Mouse (Mus musculus): ENCODE data around the gene S100b. TPM values are rescaled to one million over a fixed set of nuclear protein-coding genes. Genes with fewer than 3 reads are reported as not detected.

Gene S100b
- polyA plus RNA-seq, 1 experiment from 2014 or later = not detected

- Histone ChIP-seq H3K9me3 (replicated peaks) (no peaks in the 10 kb centered on the region), H3K4me2 (no peak overlapping the region), H3K9ac (no peak overlapping the region), H3K4me3 (replicated peaks) (no peak overlapping the region), H3K27ac (no peak overlapping the region), H3K4me1 (replicated peaks) (no peaks in the 10 kb centered on the region; the same call in 1 of the 2 replicates), H3K27me3 (no peaks in the 10 kb centered on the region), H3K36me3 (no peaks in the 10 kb centered on the region)
- ATAC-seq (ENCODE audit: low read depth) = no peak
- WGBS (ENCODE audit: insufficient replicate concordance) = 58% methylated on average over 11 of the region's 11 CpGs
- no peak for DNase-seq
Measured at GRCm38 (mm10) chr10:76260358-76261059, 6.9 kb downstream of the S100b start.

DNA sequence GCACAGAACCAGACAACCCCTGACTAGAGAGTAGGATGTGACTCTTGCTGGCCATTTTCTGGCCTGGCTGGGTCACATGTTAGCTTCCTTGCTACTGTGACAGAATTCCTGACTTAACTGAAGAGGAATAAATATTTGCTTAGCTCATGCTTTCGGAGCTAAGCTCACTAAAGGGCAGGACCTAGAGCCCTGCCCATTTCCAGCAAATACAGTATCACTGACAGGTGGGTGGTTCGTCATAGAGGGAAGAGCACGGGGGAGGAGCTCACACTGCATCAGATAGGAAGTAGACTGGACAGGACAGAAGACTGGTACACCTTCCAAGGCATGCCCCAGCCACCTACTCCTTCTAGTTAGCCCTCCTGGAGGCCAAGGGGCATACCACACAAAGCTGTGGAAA, 7.8 kb downstream of the S100b start:
- WGBS (ENCODE audit: insufficient replicate concordance) = 53% methylated on average over 3 of the region's 3 CpGs
- peak; percentile 81 for ATAC-seq (ENCODE audit: low read depth)
- H3K27ac ChIP-seq = no peak overlapping the region

DNA sequence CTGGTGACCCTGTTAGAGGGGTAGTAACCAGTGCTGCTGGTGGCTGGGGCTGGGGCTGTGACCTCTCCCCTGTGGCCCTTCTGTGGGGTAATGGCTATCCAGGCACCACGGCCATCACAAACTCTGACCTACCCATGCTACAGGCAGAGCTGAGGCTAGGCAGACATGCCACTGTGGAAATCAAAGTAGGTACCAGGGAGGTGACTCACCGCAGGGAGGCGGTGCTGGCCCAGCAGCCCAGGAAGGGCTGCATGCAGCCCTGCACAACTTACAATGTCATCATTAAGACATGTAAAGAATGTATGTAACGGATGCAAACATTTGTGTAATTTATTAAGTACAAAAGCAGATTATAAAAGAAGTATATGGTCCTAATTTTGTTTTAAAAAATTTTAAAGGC, 8.8 kb downstream of the S100b start:
- Histone ChIP-seq H3K4me2 (no peak overlapping the region), H3K27ac (no peak overlapping the region), H3K9me3 (replicated peaks) (no peaks in the 10 kb centered on the region), H3K4me1 (replicated peaks) (no peaks in the 10 kb centered on the region; the same call in 1 of the 2 replicates), H3K9ac (no peak overlapping the region), H3K36me3 (no peaks in the 10 kb centered on the region), H3K4me3 (replicated peaks) (no peak overlapping the region), H3K27me3 (no peaks in the 10 kb centered on the region)
- ATAC-seq (ENCODE audit: low read depth) = no peak
- no peak for DNase-seq
- WGBS (ENCODE audit: insufficient replicate concordance) = 66% methylated on average over 4 of the region's 4 CpGs

More for the DNA sequence above, 7.8 kb downstream of the S100b start:
- Histone ChIP-seq H3K36me3 (no peaks in the 10 kb centered on the region), H3K9me3 (replicated peaks) (no peaks in the 10 kb centered on the region), H3K4me2 (no peak overlapping the region), H3K4me3 (replicated peaks) (no peak overlapping the region), H3K9ac (no peak overlapping the region), H3K27me3 (no peaks in the 10 kb centered on the region), H3K4me1 (replicated peaks) (no peaks in the 10 kb centered on the region; the same call in 1 of the 2 replicates)
- DNase-seq = no peak

DNA sequence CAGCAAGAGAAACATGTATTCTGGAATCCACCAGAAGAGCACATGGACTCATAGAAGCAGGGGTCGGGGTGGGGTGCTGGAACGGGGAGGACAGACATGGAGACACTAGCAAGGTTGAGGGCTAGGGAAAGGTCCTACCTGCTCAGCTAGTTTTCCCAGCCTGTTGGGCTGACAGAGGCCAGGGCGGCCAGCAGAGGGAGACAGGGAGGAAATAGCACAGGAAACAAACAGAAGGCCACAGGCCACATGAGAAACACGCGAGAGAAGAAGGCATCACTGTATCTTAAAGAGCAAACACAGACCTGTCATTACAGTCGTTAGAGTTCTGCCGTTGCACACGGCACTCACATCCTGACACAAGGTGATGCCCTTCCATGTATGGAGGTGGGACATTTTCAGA, 17.6 kb downstream of the S100b start:
- 39% methylated on average over 8 of the region's 8 CpGs for WGBS (ENCODE audit: insufficient replicate concordance)
- H3K9ac ChIP-seq = no peak overlapping the region
- H3K4me2 ChIP-seq = no peak overlapping the region
- H3K4me3 ChIP-seq (replicated peaks) = no peak overlapping the region
- no peak for DNase-seq
- no peaks in the 10 kb centered on the region for H3K27me3 ChIP-seq
- H3K4me1 ChIP-seq (replicated peaks) = no peaks in the 10 kb centered on the region
- no peak overlapping the region for H3K27ac ChIP-seq
- no peaks in the 10 kb centered on the region for H3K9me3 ChIP-seq (replicated peaks)
- peaks cover 9% of the 10 kb centered on the region; the same call in 1 of the 2 replicates for H3K36me3 ChIP-seq
- no peak for ATAC-seq (ENCODE audit: low read depth)

- no peaks in the 10 kb centered on the region for H3K27me3 ChIP-seq
- no peak overlapping the region for H3K4me3 ChIP-seq (replicated peaks)
- no peak overlapping the region; the same call in 1 of the 2 replicates for H3K27ac ChIP-seq
- H3K36me3 ChIP-seq = peaks cover 4% of the 10 kb centered on the region; the same call in 1 of the 2 replicates
- no peaks in the 10 kb centered on the region for H3K4me1 ChIP-seq (replicated peaks)
- no peaks in the 10 kb centered on the region for H3K9me3 ChIP-seq (replicated peaks)
- DNase-seq = no peak
- WGBS (ENCODE audit: insufficient replicate concordance) = 78% methylated on average over 10 of the region's 10 CpGs
- no peak overlapping the region for H3K9ac ChIP-seq
- ATAC-seq (ENCODE audit: low read depth) = no peak
- H3K4me2 ChIP-seq = no peak overlapping the region
Measured at GRCm38 (mm10) chr10:76275256-76275655, 21.6 kb downstream of the S100b start.

- no peaks in the 10 kb centered on the region for H3K9me3 ChIP-seq (replicated peaks)
- H3K27ac ChIP-seq = no peak overlapping the region
- no peaks in the 10 kb centered on the region for H3K4me1 ChIP-seq (replicated peaks)
- H3K36me3 ChIP-seq = no peaks in the 10 kb centered on the region
- 59% methylated on average over 5 of the region's 5 CpGs for WGBS (ENCODE audit: insufficient replicate concordance)
- no peak overlapping the region for H3K4me2 ChIP-seq
- H3K4me3 ChIP-seq (replicated peaks) = no peak overlapping the region
- ATAC-seq (ENCODE audit: low read depth) (no peak), DNase-seq (no peak)
- no peak overlapping the region for H3K9ac ChIP-seq
- no peaks in the 10 kb centered on the region for H3K27me3 ChIP-seq
Measured at GRCm38 (mm10) chr10:76278541-76279097, 25.0 kb downstream of the S100b start.

DNA sequence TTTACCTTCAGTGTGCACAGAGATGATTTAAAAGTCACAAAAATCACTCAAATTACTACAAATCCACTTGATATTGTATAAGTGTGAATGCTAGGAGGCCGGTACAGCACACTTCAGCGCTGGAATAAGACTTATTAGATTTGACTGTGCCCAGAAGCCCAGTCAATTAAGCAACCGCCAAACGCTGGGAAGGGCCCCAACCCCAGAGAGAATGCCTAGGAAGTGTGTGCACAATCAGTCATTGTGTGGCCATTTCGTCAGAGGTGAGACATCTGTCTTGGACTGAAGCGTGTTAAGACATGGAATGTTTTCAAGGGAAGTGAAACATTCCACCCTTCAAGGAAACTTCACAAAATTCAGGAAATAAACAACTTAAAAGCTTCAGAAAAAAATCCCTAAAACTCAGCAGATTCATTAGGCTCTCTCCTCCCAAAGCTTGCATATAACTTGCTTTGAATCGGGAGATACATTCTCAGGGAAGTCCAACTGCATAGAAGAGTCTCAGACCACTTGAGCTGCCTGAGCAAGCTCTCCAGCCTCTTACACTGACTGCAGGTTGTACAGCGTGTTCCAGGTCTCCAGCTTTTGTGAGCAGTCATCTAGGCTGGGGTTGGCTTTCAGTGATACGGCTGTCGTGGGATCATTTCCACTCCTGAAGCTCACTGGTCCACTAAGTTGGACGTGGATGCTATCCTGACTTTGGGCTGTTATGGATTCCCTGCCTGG, 34.8 kb downstream of the S100b start:
- ATAC-seq (ENCODE audit: low read depth) = no peak
- Histone ChIP-seq H3K27ac (no peak overlapping the region), H3K9me3 (replicated peaks) (no peaks in the 10 kb centered on the region), H3K27me3 (no peaks in the 10 kb centered on the region), H3K4me1 (replicated peaks) (no peaks in the 10 kb centered on the region), H3K4me3 (replicated peaks) (no peak overlapping the region), H3K4me2 (no peak overlapping the region), H3K9ac (no peak overlapping the region), H3K36me3 (peaks cover 3% of the 10 kb centered on the region; the same call in 1 of the 2 replicates)
- no peak for DNase-seq
- 71% methylated on average over 11 of the region's 11 CpGs for WGBS (ENCODE audit: insufficient replicate concordance)

GRCm38 (mm10) chr10:76289052-76289451, 35.4 kb downstream of the S100b start:
- no peak for DNase-seq
- 68% methylated on average over 5 of the region's 5 CpGs for WGBS (ENCODE audit: insufficient replicate concordance)
- Histone ChIP-seq H3K36me3 (peaks cover 3% of the 10 kb centered on the region; the same call in 1 of the 2 replicates), H3K4me1 (replicated peaks) (no peaks in the 10 kb centered on the region), H3K4me3 (replicated peaks) (no peak overlapping the region), H3K9ac (no peak overlapping the region), H3K27ac (no peak overlapping the region), H3K4me2 (no peak overlapping the region), H3K9me3 (replicated peaks) (no peaks in the 10 kb centered on the region), H3K27me3 (no peaks in the 10 kb centered on the region)
- ATAC-seq (ENCODE audit: low read depth) = no peak

DNA sequence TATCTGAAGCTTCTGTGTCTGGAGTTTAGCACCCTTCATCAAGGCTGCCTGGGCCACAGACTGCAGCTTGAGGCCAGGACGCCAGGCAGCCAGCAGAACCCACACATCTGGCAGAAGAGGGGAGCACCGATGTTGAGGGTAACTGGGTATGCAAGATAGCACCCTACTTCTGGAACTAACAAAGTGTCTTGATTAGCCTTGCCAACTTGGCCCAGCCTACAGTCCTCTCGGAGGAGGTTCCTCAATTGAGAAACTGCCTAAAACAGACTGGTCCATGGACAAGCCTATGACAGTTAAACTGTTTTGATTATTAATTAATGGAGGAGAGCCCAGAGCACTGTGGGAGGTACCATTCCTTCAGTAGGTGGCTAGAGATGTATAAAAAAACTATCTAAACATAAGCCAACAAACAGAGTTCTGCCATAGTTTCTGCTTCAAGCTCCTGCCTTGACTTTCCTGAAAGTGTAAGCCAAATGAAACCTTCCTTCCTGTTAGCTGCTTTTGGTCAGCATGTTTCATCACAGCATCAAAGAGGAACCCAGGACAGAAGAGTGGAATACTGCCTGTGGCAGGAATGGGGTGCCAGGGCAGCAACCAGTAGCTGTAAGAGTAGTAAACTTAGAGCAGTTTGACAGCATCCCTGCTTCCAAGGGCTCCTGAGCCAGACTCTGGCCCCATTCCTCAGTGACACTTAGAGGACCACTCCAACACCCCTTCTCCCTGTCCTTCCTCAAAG, 36.5 kb downstream of the S100b start:
- WGBS (ENCODE audit: insufficient replicate concordance) = 53% methylated on average over 3 of the region's 3 CpGs

DNA sequence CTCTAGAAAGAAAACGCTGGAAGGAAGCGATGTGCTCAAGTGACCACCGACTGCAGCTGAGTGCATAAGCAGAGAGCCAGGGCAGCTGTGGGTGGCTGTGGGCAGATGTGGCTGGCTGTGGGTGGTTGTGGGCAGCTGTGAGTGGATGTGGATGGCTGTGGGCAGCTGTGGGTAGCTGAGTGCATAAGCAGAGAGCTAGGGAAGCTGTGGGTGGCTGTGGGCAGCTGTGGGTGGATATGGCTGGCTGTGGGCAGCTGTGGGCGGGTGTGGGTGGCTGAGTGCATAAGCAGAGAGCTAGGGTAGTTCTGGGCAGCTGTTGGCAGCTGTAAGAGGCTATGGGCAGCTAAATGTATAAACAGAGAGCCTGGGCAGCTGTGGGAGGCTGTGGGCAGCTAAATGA, 39.6 kb downstream of the S100b start:
- 75% methylated on average over 4 of the region's 4 CpGs for WGBS (ENCODE audit: insufficient replicate concordance)

More for the DNA sequence above, 36.5 kb downstream of the S100b start:
- Histone ChIP-seq H3K9ac (no peak overlapping the region), H3K27ac (no peak overlapping the region), H3K4me3 (replicated peaks) (no peak overlapping the region), H3K4me1 (replicated peaks) (no peaks in the 10 kb centered on the region), H3K4me2 (no peak overlapping the region), H3K9me3 (replicated peaks) (no peaks in the 10 kb centered on the region), H3K27me3 (no peaks in the 10 kb centered on the region), H3K36me3 (no peaks in the 10 kb centered on the region; the same call in 1 of the 2 replicates)
- no peak for ATAC-seq (ENCODE audit: low read depth)
- no peak for DNase-seq

DNA sequence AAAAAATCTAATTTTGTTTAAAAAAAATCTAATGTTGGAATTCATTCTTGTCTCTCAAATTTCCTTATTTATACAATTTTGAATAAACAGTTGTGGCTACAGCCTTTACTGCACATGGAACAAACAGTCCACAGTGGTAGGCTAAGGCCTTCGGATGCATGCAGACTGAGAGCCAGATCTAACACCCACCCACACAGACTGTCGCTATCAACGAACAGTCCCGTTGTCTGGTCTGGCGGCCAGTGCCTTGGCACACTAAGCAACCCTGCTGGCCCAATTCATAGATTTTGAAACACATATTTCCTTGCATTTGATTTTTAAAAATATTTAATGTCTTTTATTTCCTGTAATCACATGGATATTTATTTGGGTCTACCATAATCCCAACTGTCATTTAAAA, 46.5 kb downstream of the S100b start:
- no peak overlapping the region for H3K4me3 ChIP-seq (replicated peaks)
- H3K27ac ChIP-seq = no peak overlapping the region
- no peaks in the 10 kb centered on the region for H3K27me3 ChIP-seq
- no peak overlapping the region for H3K4me2 ChIP-seq
- H3K9ac ChIP-seq = no peak overlapping the region
- H3K4me1 ChIP-seq (replicated peaks) = no peaks in the 10 kb centered on the region
- peaks cover 8% of the 10 kb centered on the region for H3K36me3 ChIP-seq
- 68% methylated on average over 5 of the region's 5 CpGs for WGBS (ENCODE audit: insufficient replicate concordance)
- no peak for DNase-seq
- no peak for ATAC-seq (ENCODE audit: low read depth)
- no peaks in the 10 kb centered on the region for H3K9me3 ChIP-seq (replicated peaks)

More for the DNA sequence above, 39.6 kb downstream of the S100b start:
- Histone ChIP-seq H3K4me3 (replicated peaks) (no peak overlapping the region), H3K4me2 (no peak overlapping the region), H3K4me1 (replicated peaks) (no peaks in the 10 kb centered on the region), H3K9me3 (replicated peaks) (no peaks in the 10 kb centered on the region), H3K27me3 (no peaks in the 10 kb centered on the region), H3K9ac (no peak overlapping the region), H3K36me3 (peaks cover 5% of the 10 kb centered on the region; the same call in 1 of the 2 replicates), H3K27ac (no peak overlapping the region)
- DNase-seq = no peak
- ATAC-seq (ENCODE audit: low read depth) = no peak

Data from liver, embryonic 13.5 days (tissue).